Mouse (Mus musculus) megakaryocyte, embryonic 14.5 days (primary cell): ENCODE results near the gene Hectd1.

ENCODE experiments used
- FLI1 ChIP-seq: IDR thresholded peaks from 2 replicates; pipeline ENCODE4 v1.6.1; 2012; ENCODE audit warnings: low read length, inconsistent platforms, mixed read lengths
- GATA1 ChIP-seq: IDR thresholded peaks from 3 replicates; pipeline ENCODE4 v1.6.1; 2012; ENCODE audit warnings: mixed read lengths, low read length, inconsistent platforms, borderline replicate concordance

- TF ChIP-seq GATA1, result no peak
- no peak for TF ChIP-seq FLI1
Observed at GRCm38 (mm10) chr12:51756599-51756961, 72.8 kb downstream of the Hectd1 start.
